9 mouse cellular contexts compared by ENCODE assay signal in genomic region chr7:31052636-31053434, GRCm38 (mm10). TPM values are rescaled to one million over a fixed set of nuclear protein-coding genes. Genes with fewer than 3 reads are reported as not detected.
DNase-seq lines count a peak whose midpoint lies in the region; ATAC-seq and TF ChIP-seq lines count a peak whose summit lies in the region.
"Had no signal": no experiment of that assay in that cellular context is flagged by ENCODE, and none has a peak within 500 bp of the region (broad histone marks: within the 10 kb centered on the region; RNA-seq: fewer than 3 reads in every experiment).

No protein-coding gene starts in this region.

- no peak for TF ChIP-seq POLR2A in embryonic fibroblast, embryonic 13.5 days (IDR thresholded peaks at IDR 0.05; ENCODE audit: low read depth, low read length)

- no peak overlapping the region for H3K27ac ChIP-seq in embryonic fibroblast, embryonic 13.5 days (ENCODE audit: insufficient read depth, low read length)
- H3K27ac ChIP-seq in midbrain, embryonic 13.5 days: no peak overlapping the region

- no peaks in the 10 kb centered on the region for H3K9me3 ChIP-seq in midbrain, embryonic 13.5 days

- no peak overlapping the region; the same call in 1 of the 2 replicates for H3K9ac ChIP-seq in midbrain, embryonic 13.5 days (replicated peaks)

- intact Hi-C loops in heart, postnatal 10 days (cut with DNase I): no loop called here
- intact Hi-C loops in left cerebral cortex, postnatal 25 days (cut with DNase I): no loop called here

- H3K4me3 ChIP-seq in embryonic fibroblast, embryonic 13.5 days (ENCODE audit: insufficient read depth, low read length): no peak overlapping the region
- peak overlapping the region; percentile 40 for H3K4me3 ChIP-seq in midbrain, embryonic 13.5 days (replicated peaks)

- 0 out of 2 replicates have a peak, but pooled peaks have one; percentile 7 for TF ChIP-seq CTCF in embryonic fibroblast, embryonic 13.5 days (IDR thresholded peaks at IDR 0.05; ENCODE audit: borderline replicate concordance, insufficient read depth, low read length)

- H3K36me3 ChIP-seq in midbrain, embryonic 13.5 days: no peaks in the 10 kb centered on the region

- peak; percentile 82 for DNase-seq in cerebellum, adult 11 months
- DNase-seq in MN1 (ENCODE audit: low spot score): peak; percentile 59
- peak; percentile 51 to 67 for DNase-seq in heart, postnatal 10 days
- DNase-seq in left cerebral cortex, postnatal 25 days (ENCODE audit: low spot score in 2 of 2): peak; percentile 74 to 92
- DNase-seq in telencephalon, adult 2 months (ENCODE audit: low read depth, low spot score): peak; percentile 74

- 1% methylated on average over 34 of the region's 34 CpGs for WGBS in midbrain, embryonic 13.5 days

- ATAC-seq in cerebellum, adult (ENCODE audit: insufficient number of reproducible peaks, low FRiP score, low TSS enrichment): no peak
- no peak for ATAC-seq in midbrain, embryonic 13.5 days

- H3K27me3 ChIP-seq in midbrain, embryonic 13.5 days: peaks cover 66% of the 10 kb centered on the region

- peak overlapping the region; percentile 61 for H3K4me2 ChIP-seq in midbrain, embryonic 13.5 days (replicated peaks)

- H3K4me1 ChIP-seq in embryonic fibroblast, embryonic 13.5 days (ENCODE audit: control insufficient read depth, insufficient read depth, low read length): no peaks in the 10 kb centered on the region
- peaks cover 54% of the 10 kb centered on the region for H3K4me1 ChIP-seq in midbrain, embryonic 13.5 days (replicated peaks)

RNA-seq across cellular contexts. Expression of gene Fxyd7, which starts 1.6 kb away (rescaled TPM):
- not detected in 2 replicates for polyA plus RNA-seq in embryonic fibroblast, embryonic 13.5 days (2011; ENCODE audit: insufficient read length, low read depth, missing spikeins)
- 1 to 10 TPM; 1.3 to 1.6 TPM for total RNA-seq in heart, postnatal 10 days (2021)
- 100 to 1,000 TPM; 185 to 232 TPM for total RNA-seq in left cerebral cortex, postnatal 25 days (2021)
- polyA plus RNA-seq in midbrain, embryonic 13.5 days (2015; fragmentation: Nextera tagmentation; extraction: Ambion mirVana): 49.2 and 50.8 TPM in 2 replicates
- polyA plus RNA-seq: C2C12 had no signal

RNA-seq across cellular contexts. Expression of gene Fxyd1, which starts 4.2 kb away (rescaled TPM):
- polyA plus RNA-seq in embryonic fibroblast, embryonic 13.5 days (2011; ENCODE audit: insufficient read length, low read depth, missing spikeins): 10.3 TPM in 1 of 2 replicates, not detected in the other
- 100 to 1,000 TPM; 695 to 726 TPM for total RNA-seq in heart, postnatal 10 days (2021)
- total RNA-seq in left cerebral cortex, postnatal 25 days (2021): 10 to 100 TPM; 79.9 to 81.6 TPM
- polyA plus RNA-seq in midbrain, embryonic 13.5 days (2015; fragmentation: Nextera tagmentation; extraction: Ambion mirVana): 5.2 and 5.6 TPM in 2 replicates

RNA-seq across cellular contexts. Expression of gene Lgi4, which starts 6.3 kb away (rescaled TPM):
- polyA plus RNA-seq in embryonic fibroblast, embryonic 13.5 days (2011; ENCODE audit: insufficient read length, low read depth, missing spikeins): 0.92 and 1.1 TPM in 2 replicates
- total RNA-seq in heart, postnatal 10 days (2021): 1 to 10 TPM; 3.0 to 4.3 TPM
- 10 to 100 TPM; 24.2 to 24.9 TPM for total RNA-seq in left cerebral cortex, postnatal 25 days (2021)
- polyA plus RNA-seq in midbrain, embryonic 13.5 days (2015; fragmentation: Nextera tagmentation; extraction: Ambion mirVana): 0.16 and 0.30 TPM in 2 replicates

RNA-seq across cellular contexts. Expression of gene Fxyd5, which starts 10.6 kb away (rescaled TPM):
- polyA plus RNA-seq in embryonic fibroblast, embryonic 13.5 days (2011; ENCODE audit: insufficient read length, low read depth, missing spikeins): 79.0 and 143 TPM in 2 replicates
- 10 to 100 TPM; 30.4 to 33.5 TPM for total RNA-seq in heart, postnatal 10 days (2021)
- total RNA-seq in left cerebral cortex, postnatal 25 days (2021): 10 to 100 TPM; 22.6 to 27.8 TPM
- 10.3 and 11.7 TPM in 2 replicates for polyA plus RNA-seq in midbrain, embryonic 13.5 days (2015; fragmentation: Nextera tagmentation; extraction: Ambion mirVana)

RNA-seq across cellular contexts. Expression of gene Fxyd3, which starts 23.7 kb away (rescaled TPM):
- not detected in 2 replicates for polyA plus RNA-seq in embryonic fibroblast, embryonic 13.5 days (2011; ENCODE audit: insufficient read length, low read depth, missing spikeins)
- 1 to 10 TPM; 2.8 to 5.1 TPM for total RNA-seq in heart, postnatal 10 days (2021)
- not detected for total RNA-seq in left cerebral cortex, postnatal 25 days (2021)
- polyA plus RNA-seq in midbrain, embryonic 13.5 days (2015; fragmentation: Nextera tagmentation; extraction: Ambion mirVana): 0.47 TPM in 1 of 2 replicates, not detected in the other

Comparison
In these comparisons a context has a peak if more than half of its experiments do, and no peak if none do; other contexts are left out.
1. RNA of gene Fxyd7, which starts 1.6 kb away (total RNA-seq): 185 to 232 TPM in left cerebral cortex, postnatal 25 days; 1.3 to 1.6 TPM in heart, postnatal 10 days; every median in the first group is over 10 times any median in the second.
2. RNA of gene Fxyd1, which starts 4.2 kb away (total RNA-seq): 695 to 726 TPM in heart, postnatal 10 days; 79.9 to 81.6 TPM in left cerebral cortex, postnatal 25 days; every median in the first group is over 4 times any median in the second.
3. RNA of gene Lgi4, which starts 6.3 kb away (total RNA-seq): 24.2 to 24.9 TPM in left cerebral cortex, postnatal 25 days; 3.0 to 4.3 TPM in heart, postnatal 10 days; every median in the first group is over 4 times any median in the second.
4. Peak in every context shown above with its lines, with median percentiles within 50 percentile points of each other: DNase-seq.